Mouse (Mus musculus) spleen, postnatal 10 days (tissue): Measurements from ENCODE around the gene Izumo2.

ENCODE experiments used
- DNase-seq, 2 experiments: peaks; one replicate each; pipeline ENCODE4 v3.0.0; 2021 to 2022; ENCODE audit warnings: low spot score in 2 of 2

Izumo2 gene

GRCm38 (mm10) chr7:44708574-44708973 is at the start of gene Izumo2:
TSS of gene Izumo2 (plus strand) at chr7:44708742.
- no peak for DNase-seq

GRCm38 (mm10) chr7:44661219-44661618 is 47.3 kb upstream of the Izumo2 start:
- DNase-seq = no peak

DNA sequence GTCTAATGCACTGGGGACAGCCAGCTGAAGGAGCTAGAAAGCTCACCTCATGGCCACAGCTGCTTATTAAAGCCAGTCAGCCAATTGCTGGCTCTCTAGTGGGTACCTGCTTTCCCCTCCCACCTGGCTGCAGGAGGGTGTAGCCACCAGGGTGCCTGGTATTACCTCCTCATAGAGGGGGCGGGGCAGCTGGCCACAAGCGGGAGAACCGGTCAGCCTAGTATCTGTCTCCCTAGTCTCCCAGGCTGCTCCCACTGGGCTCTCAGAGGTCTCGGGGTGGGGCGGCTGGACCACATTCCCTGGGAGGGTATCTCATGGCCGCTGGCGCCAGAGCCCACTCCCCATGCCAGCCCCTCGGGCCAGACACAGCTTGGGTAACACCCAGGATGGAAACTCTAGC is 46.4 kb upstream of the Izumo2 start:
- DNase-seq = no peak

- no peak for DNase-seq
Measured at GRCm38 (mm10) chr7:44662569-44662968, 46.0 kb upstream of the Izumo2 start.

GRCm38 (mm10) chr7:44663546-44663945 is 45.0 kb upstream of the Izumo2 start:
- no peak for DNase-seq

DNA sequence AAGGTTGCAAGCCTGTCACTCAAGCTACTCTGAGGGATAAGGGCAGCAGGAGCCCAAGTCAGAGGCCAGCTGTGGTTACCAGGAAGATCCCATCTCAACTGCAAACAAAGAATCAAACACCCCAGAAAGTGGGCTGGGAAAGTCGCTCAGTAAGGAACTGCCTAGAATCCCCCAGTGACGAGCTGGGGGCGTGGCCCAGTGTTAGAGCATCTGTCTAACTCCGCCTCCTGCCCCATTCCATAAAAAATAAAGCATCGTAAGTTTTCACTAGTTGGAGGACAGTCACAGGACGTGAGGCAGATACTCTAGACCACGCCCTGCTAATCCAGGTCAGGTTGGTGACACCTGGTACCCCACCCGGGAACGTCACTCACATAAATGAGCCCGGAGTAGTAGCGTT is 43.8 kb upstream of the Izumo2 start:
- DNase-seq = no peak

GRCm38 (mm10) chr7:44666462-44666861 is 42.1 kb upstream of the Izumo2 start:
- no peak for DNase-seq

DNA sequence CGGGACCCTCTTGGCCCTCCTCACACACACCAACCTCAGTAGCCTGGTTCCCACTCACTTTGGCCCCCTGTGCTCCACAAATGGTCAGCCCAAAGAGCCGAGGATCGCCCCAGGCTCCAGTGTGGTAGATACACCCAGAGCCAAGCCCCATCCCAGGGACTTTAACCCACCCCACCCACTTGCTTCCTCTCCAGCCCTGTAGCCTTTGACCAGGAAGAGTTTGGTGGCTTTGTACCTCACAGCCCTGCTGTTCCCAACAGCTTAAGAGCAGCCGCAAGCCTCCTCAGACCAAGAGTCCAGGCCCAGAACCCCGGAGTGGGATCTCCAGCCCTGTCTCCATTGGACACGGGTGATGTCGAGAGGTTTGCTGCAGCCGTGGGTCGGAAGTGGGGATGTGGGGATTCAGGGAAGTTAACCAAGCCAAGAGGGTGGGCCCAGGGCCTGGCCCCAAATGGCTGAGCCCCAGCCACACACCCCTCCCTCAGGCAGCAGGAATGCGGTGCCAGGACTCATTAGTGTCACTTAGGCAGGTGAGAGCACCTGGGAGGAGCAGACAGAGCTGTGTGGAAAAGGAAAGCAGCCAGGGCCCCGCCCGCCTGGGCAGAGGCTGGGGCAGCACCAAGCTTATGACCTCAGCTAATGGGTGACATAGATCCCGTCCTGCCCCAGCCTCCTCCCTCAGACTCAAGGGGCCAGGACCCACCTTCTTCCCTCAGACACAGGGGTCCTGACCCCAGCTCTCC is 40.4 kb upstream of the Izumo2 start:
- no peak for DNase-seq

DNA sequence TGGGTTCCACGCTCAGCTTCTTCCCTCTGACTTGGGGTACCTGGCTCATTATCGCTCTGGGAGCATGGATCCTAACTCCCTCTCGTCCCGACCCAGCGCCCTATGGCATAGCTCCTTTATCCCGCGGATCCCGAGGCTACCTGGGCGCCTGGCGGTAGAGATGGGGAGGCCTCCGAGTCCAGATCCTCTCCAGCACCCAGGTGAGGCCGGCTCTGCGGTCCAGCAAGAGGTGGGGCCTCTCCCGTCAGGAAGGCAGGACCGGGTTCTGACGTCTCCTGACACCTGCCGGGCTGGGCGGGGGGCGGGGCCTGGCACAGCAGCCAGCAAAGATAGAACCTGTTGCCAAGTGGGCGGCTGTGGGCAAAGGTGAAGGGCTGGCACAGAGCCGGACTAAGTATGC is 39.4 kb upstream of the Izumo2 start:
- DNase-seq = no peak

- DNase-seq = peak in 1 of 2 experiments; percentile 52
Measured at GRCm38 (mm10) chr7:44670803-44671202, 37.7 kb upstream of the Izumo2 start, which contains the start of gene Myh14. TSS of gene Myh14 (minus strand) at chr7:44670843.

DNA sequence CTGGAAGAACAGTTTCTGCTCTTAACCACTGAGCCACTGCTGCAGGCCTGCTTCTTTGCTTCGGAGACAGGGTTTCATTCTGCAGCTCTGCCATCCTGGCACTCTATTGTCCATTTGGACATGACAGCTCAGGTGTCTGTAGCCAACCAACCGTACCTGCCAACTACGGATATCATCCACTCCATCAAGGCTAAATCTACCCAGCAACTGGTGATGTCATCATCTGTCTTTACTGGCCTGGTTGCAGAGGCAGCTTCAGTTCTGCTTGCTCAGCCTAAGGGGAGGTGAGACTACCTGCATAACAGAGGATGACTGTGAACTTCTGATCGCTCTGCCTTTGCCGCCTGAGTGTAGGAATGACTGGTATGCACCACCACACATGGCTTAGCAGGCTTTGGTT is 36.3 kb upstream of the Izumo2 start:
- DNase-seq = no peak

- DNase-seq = no peak
Measured at GRCm38 (mm10) chr7:44674511-44674910, 34.0 kb upstream of the Izumo2 start.

DNA sequence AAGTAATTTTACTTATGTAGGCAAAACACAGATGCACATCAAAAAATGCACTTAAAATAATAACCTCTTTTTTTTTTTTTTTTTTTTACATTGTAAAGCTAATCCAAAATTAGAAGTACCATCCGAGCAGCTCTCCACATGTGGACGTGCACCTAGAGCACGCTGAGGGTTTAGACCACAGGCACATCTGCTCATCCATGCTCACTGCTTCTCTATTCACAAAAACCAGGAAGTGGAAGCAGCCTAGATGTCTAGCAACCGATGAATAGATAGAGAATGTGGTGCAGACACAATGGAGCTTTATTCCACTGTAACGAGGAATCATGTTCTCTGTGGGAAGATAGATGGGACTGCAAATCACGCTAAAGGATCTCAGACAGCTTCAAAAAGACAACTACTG is 33.4 kb upstream of the Izumo2 start:
- DNase-seq = no peak

GRCm38 (mm10) chr7:44676126-44676525 is 32.4 kb upstream of the Izumo2 start:
- DNase-seq = no peak

GRCm38 (mm10) chr7:44676611-44677010 is 31.9 kb upstream of the Izumo2 start:
- DNase-seq = no peak

GRCm38 (mm10) chr7:44683656-44684055 is 24.9 kb upstream of the Izumo2 start:
- DNase-seq = no peak

GRCm38 (mm10) chr7:44685531-44686402 is 22.8 kb upstream of the Izumo2 start:
- DNase-seq = no peak

DNA sequence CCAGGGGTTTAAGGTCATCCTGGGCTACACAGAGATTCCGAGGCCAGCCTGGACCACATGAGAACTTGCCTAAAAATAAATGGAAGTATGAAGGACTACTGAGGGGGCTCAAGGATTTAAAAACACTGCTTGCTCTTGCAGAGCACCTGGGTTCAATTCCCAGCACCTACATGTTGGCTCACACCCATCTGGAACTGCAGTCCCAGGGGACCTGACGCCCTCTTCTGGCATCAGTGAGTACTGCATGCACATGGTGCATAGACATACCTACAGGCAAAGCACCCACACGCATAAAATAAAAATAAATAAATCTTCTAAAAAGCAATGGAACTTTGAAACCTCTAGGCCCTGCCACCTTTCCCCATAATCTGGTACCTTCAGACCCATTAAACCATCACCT is 19.7 kb upstream of the Izumo2 start:
- DNase-seq = no peak

GRCm38 (mm10) chr7:44689331-44689730 is 19.2 kb upstream of the Izumo2 start:
- no peak for DNase-seq

- DNase-seq = no peak
Measured at GRCm38 (mm10) chr7:44693427-44694175, 14.9 kb upstream of the Izumo2 start.

- no peak for DNase-seq
Measured at GRCm38 (mm10) chr7:44695223-44695622, 13.3 kb upstream of the Izumo2 start.

DNA sequence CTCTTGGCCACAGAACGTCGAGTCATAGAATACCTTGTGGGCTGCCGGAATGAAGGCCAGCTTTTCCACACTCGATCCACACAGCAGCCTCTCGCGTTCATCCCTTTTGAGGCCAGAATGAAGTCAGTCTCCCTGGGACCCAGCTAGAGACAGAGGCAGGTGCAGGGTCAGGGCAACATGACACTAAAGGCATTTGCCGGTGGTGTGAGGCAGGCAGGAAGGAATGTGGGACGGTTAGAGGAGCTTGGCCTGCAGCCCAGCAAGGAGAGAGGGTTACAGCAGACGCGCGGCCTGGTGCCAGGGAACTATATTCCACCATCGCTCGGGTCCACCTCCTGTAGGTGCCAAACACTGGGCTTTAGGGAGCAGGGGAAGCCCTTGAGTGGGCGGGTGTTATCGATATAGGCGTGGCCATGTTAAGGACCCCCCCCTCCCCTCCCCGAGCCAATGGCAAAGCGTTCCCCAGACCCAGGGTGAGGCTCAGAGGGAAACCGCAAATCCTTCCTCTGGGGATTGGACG is 11.3 kb upstream of the Izumo2 start:
- no peak for DNase-seq
